Mouse (Mus musculus): Measurements from ENCODE around the gene Mzt1. TPM values are rescaled to one million over a fixed set of nuclear protein-coding genes. Genes with fewer than 3 reads are reported as not detected.

Gene Mzt1
- 41.5 and 50.3 TPM in 2 replicates for polyA plus RNA-seq (2015; fragmentation: Nextera tagmentation; extraction: Ambion mirVana)

GRCm38 (mm10) chr14:99046031-99046781 is at the start of gene Mzt1, which contains the start of gene Bora:
Gene Mzt1, minus strand, starts transcription at chr14:99046134.
Gene Bora, plus strand, starts transcription at chr14:99046222.

GRCm38 (mm10) chr14:98994218-98994617 is 51.7 kb downstream of the Mzt1 start, which contains the start of gene Rpl36a-ps1:
Gene Rpl36a-ps1, minus strand, starts transcription at chr14:98994318.

Other genes with a start within 250 kb of the Mzt1 start
- gene Rpl36a-ps1, start 51.8 kb downstream of the Mzt1 start, polyA plus RNA-seq (2015; fragmentation: Nextera tagmentation; extraction: Ambion mirVana), result 2.1 and 4.2 TPM in 2 replicates
- 10.7 and 12.2 TPM in 2 replicates for gene Bora, start 88 bp upstream of the Mzt1 start, polyA plus RNA-seq (2015; fragmentation: Nextera tagmentation; extraction: Ambion mirVana)
- 8.9 and 9.3 TPM in 2 replicates for gene Pibf1, start 53.3 kb upstream of the Mzt1 start, polyA plus RNA-seq (2015; fragmentation: Nextera tagmentation; extraction: Ambion mirVana)
- gene Dis3, start 53.6 kb upstream of the Mzt1 start, polyA plus RNA-seq (2015; fragmentation: Nextera tagmentation; extraction: Ambion mirVana), result 12.2 and 12.4 TPM in 2 replicates